Mouse (Mus musculus) cerebellum, adult 9-11 months (tissue): ENCODE data around the gene Gm20388.

Source experiments
- DNase-seq: peaks from one replicate; pipeline ENCODE4 v3.0.0; 2022

Gene Gm20388

DNA sequence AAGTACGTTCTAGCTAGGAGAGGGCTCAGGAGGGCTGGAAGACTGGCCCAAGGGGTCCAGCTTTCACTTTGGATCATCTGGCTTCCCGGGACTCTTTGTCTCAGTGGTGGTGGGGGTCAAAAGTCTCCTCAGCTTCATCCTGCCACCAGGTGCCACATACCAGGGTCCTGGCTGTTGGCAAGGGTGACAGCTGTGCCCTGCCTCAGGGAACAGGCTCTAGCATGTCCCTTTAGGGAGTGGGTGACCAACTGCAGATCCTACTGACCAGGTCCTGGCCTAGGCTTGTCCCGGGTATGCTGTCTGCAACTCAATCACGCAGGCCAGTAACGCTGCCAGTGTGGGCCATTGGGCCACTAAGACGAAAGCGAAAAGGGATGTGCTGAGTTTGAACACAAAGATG is 302.0 kb downstream of the Gm20388 start:
- no peak for DNase-seq

GRCm38 (mm10) chr8:120213229-120213628 is 302.6 kb downstream of the Gm20388 start:
- peak; percentile 48 for DNase-seq

DNA sequence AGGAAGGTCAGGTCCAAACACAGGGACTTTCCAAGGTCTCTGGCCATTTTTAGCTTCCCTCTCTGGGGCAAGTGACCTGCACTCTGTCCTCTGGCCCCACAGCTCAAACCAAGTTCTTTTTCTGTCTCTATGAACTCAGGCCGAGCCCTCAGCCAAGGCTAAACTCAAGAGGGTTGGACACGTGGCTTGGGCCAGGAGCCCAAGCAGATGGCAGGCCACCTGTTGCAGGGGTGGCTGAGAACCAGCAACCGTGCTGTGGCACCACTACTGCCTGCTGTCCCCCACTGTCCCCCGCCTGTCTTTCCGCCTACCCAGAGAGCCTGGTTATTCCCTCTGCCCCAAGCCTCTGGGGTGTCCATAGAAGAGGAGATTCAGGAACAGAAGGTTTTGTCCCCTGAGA is 303.3 kb downstream of the Gm20388 start:
- peak; percentile 96 for DNase-seq

DNA sequence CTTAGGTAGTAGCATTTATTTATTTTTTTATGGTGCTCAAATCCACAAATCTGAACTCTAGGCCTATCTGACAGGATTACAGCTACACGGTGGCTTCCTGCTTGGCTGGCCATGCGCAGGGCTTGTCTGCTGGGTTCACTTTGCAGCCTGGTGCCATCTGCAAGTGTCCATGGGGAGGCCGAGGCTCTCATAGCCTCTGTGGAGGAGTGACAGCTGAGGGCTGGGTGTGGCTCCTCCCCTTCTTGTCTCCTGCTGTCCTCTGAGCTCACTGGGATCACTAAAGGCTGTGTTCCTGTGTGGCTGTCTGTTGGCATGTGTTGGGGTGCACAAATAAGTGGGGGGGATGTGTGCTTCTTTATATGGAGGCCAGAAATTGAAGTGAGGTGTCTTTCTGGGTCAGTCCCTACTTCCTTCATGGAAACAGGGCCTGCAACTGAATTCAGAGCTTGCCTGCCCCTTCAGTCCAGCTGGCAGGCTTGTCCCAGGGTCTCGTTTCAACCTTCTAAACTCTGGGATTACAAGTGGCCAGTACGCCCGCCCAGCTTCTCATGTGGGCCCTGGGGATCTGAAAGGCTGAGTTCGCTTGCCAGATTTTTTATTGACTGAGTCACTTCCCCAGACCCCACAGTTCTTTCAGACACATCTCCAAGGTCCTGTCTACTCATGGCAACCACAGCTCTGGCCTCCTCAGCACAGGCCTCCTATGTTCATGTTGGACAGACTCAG is 304.9 kb downstream of the Gm20388 start:
- peak; percentile 55 for DNase-seq

DNA sequence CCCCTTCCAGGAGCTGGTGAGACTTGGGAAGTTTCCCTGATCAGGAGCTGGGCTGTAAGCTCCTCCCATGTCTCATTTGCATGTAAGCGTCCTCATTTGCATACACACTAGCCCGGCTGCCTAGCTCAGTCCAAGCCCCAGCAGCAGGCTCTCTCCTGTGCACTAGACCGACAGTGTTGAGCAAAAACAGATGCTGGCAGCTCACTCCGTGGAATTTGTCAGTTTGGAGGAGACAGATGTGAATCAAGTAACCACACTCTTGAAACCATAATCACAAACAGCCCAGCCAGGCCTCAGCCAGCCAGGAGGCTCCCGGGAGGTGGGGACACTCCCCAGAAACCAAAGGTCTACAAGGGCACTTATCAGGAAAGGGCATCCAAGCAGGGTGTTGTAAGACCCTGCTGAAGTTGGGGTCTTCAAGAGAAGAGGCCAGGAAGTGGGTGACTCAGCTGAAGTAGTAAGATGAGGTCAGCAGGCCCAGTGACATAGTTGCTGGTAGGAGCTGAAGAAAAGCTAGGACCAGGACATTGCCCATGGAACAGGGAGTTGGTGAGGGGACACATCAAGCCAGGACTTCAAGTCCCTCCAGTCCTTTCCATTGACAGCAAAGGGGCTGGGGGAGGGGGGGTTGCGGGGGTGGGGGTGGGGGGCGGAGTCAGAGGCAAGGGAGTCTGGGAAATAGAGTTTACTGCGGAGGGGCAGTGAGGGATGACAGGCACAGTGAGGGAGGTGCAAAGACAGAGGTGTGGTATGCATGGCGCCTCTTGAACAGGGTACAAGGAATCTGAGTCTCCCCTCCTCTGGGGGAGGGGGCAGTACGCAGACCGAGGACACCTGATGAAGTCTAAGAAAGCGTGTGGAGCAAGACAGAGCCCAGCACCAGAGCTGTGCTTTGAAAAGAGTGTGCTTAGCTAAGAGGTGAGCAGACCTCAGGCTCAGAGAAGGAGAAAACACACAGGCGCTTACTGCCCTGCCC is 306.5 kb downstream of the Gm20388 start:
- no peak for DNase-seq

DNA sequence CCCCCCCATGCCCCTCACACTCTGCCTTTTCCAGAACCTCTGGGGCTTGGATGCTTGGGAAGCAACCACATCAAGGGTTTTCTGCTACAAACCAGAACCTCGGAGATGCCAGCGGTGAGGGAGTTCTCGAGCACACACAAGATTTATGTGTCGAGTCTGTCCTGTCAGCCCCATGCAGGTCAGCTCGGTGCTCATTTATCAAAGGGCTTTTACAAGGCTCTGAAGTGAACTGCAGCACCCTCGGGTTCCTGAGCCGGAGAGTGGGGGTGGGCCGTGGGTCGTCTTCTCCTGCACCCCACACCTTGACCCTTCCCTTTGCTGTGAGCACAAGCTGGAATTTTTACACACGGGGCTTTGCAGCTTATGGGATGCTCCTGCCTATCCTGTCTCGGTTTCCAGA is 311.9 kb downstream of the Gm20388 start:
- DNase-seq, result no peak

DNA sequence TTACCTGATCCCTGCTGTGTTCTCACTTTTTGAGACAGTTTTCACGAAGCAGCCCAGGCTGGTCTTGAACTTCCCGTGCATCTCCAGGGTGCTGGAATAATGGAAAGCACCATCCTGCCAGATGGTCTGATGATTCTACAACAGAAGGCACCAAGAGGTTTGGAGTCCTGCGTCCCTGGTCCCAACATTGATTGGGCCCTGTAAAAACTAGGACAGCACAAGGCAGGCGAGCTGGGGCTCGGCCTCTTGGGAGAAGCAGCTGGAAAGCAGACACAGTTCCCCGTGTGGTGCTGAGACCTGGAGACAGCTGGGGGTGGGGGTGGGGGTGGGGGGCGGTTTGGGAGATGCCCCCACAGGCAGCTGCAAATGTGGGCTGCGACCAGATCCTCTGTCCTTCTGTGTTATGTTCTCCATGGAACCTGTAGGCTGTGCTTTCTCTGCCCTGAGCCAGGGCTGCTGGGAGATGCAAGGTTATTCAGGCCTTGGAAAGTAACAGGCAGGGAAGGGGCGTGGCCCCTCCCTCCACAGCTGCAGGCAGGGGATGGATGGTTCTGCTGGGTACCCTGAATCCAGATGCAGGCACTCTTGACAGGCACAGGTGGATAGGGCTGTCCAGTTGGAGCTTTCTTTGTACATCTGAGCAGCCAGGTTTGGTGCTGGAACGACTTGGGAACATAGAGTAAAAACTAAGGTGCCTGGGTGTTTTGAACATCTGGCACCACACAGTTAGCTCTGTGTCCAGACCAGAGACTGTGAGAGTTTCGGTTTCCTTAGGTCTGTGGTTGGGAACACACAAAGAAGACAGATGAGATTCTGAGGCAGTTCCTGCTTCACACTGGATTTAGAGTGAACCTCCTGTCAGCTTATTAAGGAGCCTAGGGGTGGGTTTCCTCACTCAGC is 314.1 kb downstream of the Gm20388 start:
- DNase-seq, result no peak

DNA sequence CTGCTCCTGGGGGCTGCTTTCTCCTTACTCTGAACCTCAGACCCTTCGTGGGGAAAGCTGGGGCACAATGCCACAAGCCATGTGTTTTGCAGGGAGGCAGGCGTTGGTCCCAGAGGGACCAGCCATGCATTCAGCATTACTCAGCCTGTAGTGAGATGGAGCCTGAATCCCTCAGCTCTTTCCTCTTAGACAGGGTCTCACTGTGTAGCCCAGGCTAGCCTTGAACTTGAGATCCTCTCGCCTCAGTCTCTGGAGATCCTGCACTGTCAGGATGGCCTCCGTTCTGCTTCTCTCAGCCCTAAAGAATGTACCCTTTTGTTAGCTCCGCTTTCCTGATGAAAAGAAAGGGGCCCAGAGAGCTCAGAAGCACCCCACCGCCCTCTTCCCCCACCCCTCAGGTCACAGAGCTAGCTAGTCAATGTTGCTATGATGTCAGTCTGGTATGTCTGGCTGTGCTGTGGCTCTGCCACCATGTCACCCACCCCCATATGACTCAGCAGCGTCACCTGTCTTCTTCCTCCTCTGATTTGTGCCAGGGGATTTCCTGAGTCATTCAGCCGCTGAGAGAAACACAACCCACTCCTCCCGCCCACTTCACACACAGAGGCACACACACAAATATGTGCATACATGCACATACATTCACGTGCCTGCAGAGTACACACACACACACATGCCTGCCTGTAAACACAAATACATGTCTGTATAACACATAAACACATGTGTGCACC is 314.9 kb downstream of the Gm20388 start:
- no peak for DNase-seq

DNA sequence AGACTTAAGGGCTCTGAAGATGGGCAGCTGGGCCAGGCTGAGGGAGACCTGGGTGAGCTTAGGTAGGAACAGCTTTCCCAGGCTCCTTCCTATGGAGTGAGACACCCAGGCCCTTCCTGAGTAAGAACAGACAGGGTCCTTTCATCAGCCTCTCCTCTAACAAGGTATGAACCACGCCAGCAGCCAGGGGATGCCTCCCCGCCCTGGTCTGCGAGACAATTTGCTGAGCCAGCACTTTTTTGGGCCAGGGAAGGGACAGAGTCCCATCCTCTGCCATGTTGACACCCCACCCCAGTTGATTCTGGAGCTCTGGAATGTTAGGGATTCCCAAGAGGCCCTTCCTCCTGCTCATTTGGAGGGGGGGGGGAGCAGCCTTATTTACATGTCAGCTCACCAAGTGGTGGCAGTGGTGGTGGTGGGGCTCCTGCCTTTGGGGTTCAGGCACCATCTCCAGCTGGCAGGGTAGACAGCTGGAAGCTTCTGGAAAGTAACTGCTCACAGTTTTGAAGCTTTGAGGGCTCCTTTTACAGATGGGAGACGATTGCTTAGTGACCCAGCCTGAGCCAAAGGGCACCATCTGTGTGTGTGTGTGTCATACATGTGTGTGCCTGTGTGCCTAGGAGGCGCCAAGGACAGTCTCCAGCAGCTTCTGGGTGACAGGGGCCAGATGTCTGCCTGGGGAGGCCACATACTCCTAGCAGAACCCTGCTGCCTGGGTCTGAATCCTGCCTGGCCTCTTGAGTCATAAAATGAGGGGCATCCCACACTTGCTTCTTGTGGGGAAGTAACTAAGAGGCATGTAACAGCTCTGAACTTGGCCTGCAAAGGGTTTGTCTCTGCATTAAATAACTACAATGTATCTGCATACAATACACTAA is 316.3 kb downstream of the Gm20388 start:
- no peak for DNase-seq

DNA sequence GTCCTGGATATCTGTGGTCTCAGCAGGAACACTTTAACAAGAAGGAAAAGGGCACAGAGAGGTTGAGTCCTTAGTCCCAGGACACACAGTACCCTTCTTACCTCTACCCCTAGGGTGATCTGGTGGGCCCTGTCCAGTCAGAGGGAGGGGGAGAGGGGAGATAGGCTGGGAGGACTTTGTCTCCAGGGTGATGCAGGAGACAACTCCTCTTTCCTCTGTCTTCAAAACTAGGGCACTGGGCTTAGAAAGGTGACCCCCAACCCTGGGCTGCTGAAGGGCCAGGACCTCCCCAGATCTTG is 316.9 kb downstream of the Gm20388 start:
- no peak for DNase-seq

DNA sequence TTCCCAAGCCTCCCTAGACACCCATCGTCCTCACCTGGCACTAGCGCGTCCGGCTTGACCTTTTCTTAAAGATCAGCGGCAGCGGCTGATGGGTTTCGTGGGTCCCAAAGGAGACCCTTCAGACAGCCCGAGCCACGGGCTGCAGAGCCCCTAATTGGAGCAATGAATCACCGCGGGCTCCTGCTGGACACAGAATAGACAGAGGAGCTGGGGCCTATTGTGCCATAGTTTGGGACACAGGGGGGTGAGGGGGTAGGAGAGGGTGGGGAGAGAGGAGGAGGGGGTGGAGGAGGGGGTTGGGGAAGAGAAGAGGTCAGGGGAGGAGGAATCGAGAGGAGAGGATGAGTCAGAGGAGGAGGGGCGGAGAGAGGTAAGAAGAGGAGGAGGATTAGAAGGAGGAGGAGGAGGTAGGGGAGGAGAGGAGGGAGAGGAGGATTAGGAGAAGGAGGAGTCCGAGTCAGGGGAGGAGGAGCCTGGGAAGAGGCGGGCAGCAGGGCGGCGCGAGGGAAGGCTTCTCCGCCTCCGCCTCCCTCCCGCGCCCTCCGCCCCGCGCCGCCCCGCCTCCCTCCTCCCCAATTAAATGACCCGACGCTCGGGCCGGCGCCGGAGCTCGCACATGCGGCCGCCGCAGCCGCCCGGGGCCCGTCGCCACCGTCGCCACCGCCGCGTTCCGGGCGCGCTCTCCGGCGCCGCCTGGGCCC is 317.4 kb downstream of the Gm20388 start, which contains the start of gene Gse1:
Gse1 (plus strand) TSS at position 566 of the 701 bp plus-strand sequence.
- DNase-seq, result peak; percentile 82

- peak; percentile 59 for DNase-seq
Measured at GRCm38 (mm10) chr8:120228781-120229573, 318.3 kb downstream of the Gm20388 start.

GRCm38 (mm10) chr8:120229574-120229916 is 318.9 kb downstream of the Gm20388 start:
- DNase-seq, result peak; percentile 47

DNA sequence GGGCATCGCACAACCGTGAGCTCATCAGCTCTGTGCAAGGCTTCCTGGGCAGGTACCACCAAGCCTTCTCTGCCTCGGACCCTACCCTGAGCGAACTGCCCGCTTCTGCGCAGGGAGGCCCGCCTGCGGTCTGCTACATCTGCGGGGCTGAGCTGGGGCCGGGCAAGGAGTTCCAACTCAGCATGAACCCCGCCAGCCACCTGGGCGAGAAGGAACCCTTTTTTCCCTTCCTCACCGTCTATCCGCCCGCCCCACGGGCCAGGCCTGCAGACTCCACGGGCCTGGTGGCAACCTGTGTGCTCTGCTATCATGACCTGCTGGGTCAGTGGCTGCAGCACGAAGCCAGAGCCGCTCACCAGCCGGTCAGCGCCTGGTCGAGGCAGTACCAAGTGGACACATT is 319.4 kb downstream of the Gm20388 start:
- DNase-seq, result no peak

DNA sequence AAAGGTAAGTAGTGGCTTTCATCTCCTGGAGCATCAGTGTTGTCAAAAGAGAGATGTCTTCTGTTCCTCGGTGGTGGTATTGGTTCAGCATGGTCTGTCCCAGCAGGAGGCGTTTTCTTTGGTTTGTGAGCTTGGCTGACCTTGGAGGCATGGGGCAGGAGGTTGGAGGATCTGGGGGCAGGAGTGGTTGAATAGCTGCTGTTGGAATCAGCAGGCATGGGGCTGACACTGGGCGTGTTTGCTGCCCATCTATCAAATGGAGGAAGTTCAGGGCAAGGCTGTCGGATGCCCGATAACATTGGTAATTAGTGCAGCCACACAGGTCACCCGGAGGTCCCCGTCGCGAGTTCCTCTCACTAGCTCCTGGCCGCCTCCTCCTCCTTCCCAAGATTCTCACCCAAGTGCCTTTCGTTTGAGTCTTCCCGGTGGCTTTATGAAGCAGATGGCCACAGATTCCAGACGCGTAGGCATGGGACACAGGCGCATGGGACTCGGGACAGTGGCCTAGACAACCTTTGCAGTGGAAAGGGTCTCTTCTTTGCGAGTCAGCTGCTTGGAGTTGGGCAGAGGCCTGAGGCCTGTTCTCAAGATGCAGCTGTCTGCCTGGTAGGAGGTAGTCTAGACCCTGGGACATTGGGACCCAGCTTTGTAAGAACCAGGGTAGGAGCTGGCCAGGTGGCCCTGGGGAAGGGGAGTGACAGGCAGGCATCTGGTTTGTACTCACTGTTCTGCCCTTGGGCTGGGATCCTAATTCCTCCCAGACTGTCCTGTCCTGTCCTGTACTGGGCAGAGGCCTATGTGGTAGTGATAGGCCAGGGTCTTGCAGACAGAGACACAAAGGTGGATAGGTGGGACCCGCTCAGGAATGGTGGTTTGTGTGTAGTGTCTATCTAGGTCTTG is 320.3 kb downstream of the Gm20388 start:
- DNase-seq, result no peak

DNA sequence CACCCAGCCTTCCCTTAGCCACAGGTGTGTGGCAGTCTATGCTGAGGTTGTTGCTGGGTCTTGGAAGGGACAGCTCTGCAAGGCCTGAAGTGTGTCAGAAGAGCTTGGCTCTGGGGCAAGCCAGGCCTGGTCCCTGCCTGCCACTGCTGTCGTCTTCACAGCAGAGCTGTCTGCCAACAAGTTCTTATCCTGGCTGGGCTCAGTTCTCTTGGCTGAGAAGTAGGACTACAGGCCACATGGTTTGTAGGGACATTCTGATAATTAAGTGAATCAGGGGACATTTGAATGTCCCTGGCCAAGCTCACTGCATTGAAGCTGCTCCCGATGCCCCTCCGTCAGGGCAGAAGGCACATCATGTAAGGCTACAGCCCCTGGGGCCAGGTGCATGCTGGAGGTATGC is 321.2 kb downstream of the Gm20388 start:
- DNase-seq, result peak; percentile 52

GRCm38 (mm10) chr8:120232398-120232797 is 321.8 kb downstream of the Gm20388 start:
- no peak for DNase-seq

DNA sequence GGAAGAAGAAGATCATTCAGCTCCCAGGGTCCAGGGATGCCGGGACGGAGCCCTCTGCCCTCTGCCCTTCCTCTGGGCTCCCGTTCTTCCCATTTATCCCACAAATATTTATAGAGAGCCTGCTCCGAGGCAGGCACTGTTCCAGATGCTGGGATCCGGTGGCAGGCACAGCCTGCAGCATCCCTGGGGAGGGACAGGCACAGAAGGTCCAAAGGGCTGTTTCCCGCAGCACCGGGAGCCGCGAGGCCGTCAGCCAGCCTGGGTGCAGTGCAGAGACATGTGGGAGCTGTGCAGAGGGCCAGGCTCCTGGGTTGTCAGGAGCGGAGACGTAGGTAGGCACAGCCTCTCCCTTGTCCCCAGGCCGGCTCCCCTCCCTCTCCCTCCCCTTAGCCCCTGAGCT is 322.3 kb downstream of the Gm20388 start:
- DNase-seq, result no peak

- DNase-seq, result no peak
Measured at GRCm38 (mm10) chr8:120234457-120234856, 323.8 kb downstream of the Gm20388 start.
